Mouse (Mus musculus) erythroid progenitor cell, adult 5-6 weeks (primary cell): Measurements from ENCODE around the gene Gtf2f1. TPM values are rescaled to one million over a fixed set of nuclear protein-coding genes. Genes with fewer than 3 reads are reported as not detected.

Source experiments
- ATAC-seq: replicated peaks from 2 replicates; pipeline ENCODE4 v1.8.0; 2016; ENCODE audit warnings: moderate number of reproducible peaks, mild to moderate bottlenecking, moderate TSS enrichment, inconsistent platforms; ENCODE audit not compliant: poor library complexity, low FRiP score, severe bottlenecking
- total RNA-seq, 2 experiments: library from RNA; stranded (forward) in 1 of 2; stranded (reverse) in 1 of 2; fragments of 150-400 nt in 1 of 2; fragments of 186-747, 209-891 nt in 1 of 2; gene quantifications; 2 replicates each; pipeline versions ENCODE4 v1.2.3 to v1.2.4; 2015 to 2017; ENCODE audit warnings: low replicate concordance in 2 of 2

The Gtf2f1 gene
- total RNA-seq, 2 experiments from 2014 or later, result 57.4 to 70.8 TPM

GRCm38 (mm10) chr17:57007137-57007905 is 3.8 kb downstream of the Gtf2f1 start:
- no peak for ATAC-seq

- no peak for ATAC-seq
These were observed 7.1 kb downstream of the Gtf2f1 start for GRCm38 (mm10) chr17:57003994-57004393.

- no peak for ATAC-seq
These were observed 9.9 kb downstream of the Gtf2f1 start for GRCm38 (mm10) chr17:57001228-57001627.

- ATAC-seq, result no peak
These were observed 11.0 kb downstream of the Gtf2f1 start, which contains the start of gene Pspn for GRCm38 (mm10) chr17:56999968-57000609. Gene Pspn (minus strand): TSS chr17:57000018.

GRCm38 (mm10) chr17:56999414-56999813 is 11.7 kb downstream of the Gtf2f1 start:
- no peak for ATAC-seq

GRCm38 (mm10) chr17:56997029-56997667 is 13.9 kb downstream of the Gtf2f1 start, which contains the start of gene Alkbh7:
Gene Alkbh7 (plus strand): TSS chr17:56997339.
- ATAC-seq, result peak; percentile 95

GRCm38 (mm10) chr17:56996506-56996905 is 14.6 kb downstream of the Gtf2f1 start:
- ATAC-seq, result no peak

GRCm38 (mm10) chr17:56995046-56995445 is 16.0 kb downstream of the Gtf2f1 start:
- ATAC-seq, result no peak

- no peak for ATAC-seq
These were observed 20.1 kb downstream of the Gtf2f1 start for GRCm38 (mm10) chr17:56990966-56991365.

GRCm38 (mm10) chr17:56990115-56990746 is 20.9 kb downstream of the Gtf2f1 start, which contains the start of gene Clpp:
Gene Clpp (plus strand): TSS chr17:56990305.
- peak; percentile 97 for ATAC-seq

GRCm38 (mm10) chr17:56989467-56990114 is 21.5 kb downstream of the Gtf2f1 start:
- peak; percentile 75 for ATAC-seq

- ATAC-seq, result no peak
These were observed 22.1 kb downstream of the Gtf2f1 start for GRCm38 (mm10) chr17:56988921-56989430.

- ATAC-seq, result no peak
These were observed 22.6 kb downstream of the Gtf2f1 start for GRCm38 (mm10) chr17:56988441-56988840.

- ATAC-seq, result no peak
These were observed 24.8 kb downstream of the Gtf2f1 start for GRCm38 (mm10) chr17:56986105-56986805.

GRCm38 (mm10) chr17:56985656-56986055 is 25.4 kb downstream of the Gtf2f1 start:
- ATAC-seq, result no peak

GRCm38 (mm10) chr17:56984886-56985285 is 26.2 kb downstream of the Gtf2f1 start:
- ATAC-seq, result no peak

GRCm38 (mm10) chr17:56982013-56982412 is 29.1 kb downstream of the Gtf2f1 start, which contains the start of gene Acer1:
Gene Acer1 (minus strand): TSS chr17:56982126.
- ATAC-seq, result no peak

GRCm38 (mm10) chr17:56981049-56981448 is 30.0 kb downstream of the Gtf2f1 start:
- ATAC-seq, result no peak

- ATAC-seq, result no peak
These were observed 31.6 kb downstream of the Gtf2f1 start for GRCm38 (mm10) chr17:56979524-56979923.
